Mouse (Mus musculus) G1E-ER4 (cell line): Measurements from ENCODE around the gene Ces1e. TPM values are rescaled to one million over a fixed set of nuclear protein-coding genes. Genes with fewer than 3 reads are reported as not detected.

Source experiments
- GATA1 ChIP-seq: IDR thresholded peaks from one replicate; pipeline ENCODE4 v1.8.0; 2012; ENCODE audit warnings: low read length, inconsistent platforms
- polyA plus RNA-seq: library from polyadenylated mRNA; stranded (reverse); fragments of >175 nt; gene quantifications from 2 replicates; pipeline ENCODE4 v1.2.3, GENCODE M21; 2012

Ces1e gene
- polyA plus RNA-seq, 1 experiment, result not detected

GRCm38 (mm10) chr8:93197685-93198525 lies 31.5 kb downstream of the Ces1e start, which contains the start of gene Ces1d:
Gene Ces1d (minus strand): TSS chr8:93197838.
- no peak for TF ChIP-seq GATA1

GRCm38 (mm10) chr8:93196436-93196835 lies 33.0 kb downstream of the Ces1e start:
- no peak for TF ChIP-seq GATA1

DNA sequence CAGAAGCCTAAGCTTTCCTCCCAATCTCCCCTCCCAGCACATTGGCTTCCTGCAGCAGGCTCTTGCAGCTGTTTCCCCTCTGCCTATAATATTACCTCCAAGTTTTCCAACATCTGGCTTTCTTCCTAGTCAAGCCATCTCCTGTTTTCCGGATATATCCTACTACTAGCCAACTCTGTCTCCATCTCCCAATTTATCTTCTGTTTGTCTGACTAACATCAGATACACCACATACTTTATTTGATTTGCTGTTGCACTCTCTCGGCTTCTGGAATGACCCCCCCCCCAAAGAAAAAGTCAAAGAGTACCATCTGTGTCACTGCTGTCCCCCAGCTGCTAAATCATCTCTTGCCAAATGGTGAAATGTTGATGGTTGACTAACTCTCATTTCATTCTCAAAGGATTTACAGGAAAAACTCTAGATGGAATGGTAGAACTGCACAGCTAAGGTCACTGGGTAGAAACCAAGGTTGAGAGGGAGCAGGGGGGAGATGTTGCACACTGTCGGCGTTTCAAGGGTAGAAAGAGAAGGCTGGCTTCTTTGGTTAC lies 48.8 kb downstream of the Ces1e start:
- no peak for TF ChIP-seq GATA1

GRCm38 (mm10) chr8:93176593-93176992 lies 52.8 kb downstream of the Ces1e start:
- no peak for TF ChIP-seq GATA1

- TF ChIP-seq GATA1, result no peak
These were observed 54.9 kb downstream of the Ces1e start for GRCm38 (mm10) chr8:93174554-93174953.

DNA sequence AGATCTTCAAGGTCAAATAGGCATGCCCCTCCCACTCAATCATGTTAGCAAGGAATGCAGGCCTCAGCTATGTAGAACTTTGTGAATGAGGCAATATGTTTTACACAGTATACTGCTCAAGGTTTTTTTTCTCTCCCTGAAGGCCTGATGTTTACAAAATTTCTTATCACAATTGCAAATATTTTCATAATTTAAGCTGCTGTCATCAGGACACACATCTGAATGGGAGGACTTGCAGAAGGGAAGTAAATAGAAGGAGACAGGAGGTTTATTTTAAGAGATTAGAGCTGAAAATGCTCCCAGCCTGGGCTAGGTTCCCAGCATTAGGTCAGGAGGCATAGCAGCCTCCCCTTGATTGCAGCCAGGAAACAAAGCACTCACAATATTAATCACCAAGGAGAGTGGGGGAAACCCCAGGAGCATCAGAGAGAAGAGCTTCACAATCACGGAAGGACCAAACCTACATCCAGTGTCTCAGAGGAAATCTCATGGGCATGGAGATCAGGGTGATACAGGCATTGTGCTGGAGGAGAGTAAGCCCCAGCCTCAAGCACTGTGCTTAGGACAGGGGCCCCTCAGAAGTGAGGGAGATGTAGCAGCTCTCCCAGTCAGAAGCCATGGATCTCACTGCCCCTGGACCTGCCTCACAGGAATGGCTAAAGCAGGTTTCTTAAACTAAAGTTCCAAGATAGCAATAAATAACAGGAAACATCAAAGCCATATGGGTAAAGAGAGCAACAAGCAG lies 57.4 kb downstream of the Ces1e start:
- no peak for TF ChIP-seq GATA1

GRCm38 (mm10) chr8:93163363-93163762 lies 66.1 kb downstream of the Ces1e start:
- TF ChIP-seq GATA1, result no peak

DNA sequence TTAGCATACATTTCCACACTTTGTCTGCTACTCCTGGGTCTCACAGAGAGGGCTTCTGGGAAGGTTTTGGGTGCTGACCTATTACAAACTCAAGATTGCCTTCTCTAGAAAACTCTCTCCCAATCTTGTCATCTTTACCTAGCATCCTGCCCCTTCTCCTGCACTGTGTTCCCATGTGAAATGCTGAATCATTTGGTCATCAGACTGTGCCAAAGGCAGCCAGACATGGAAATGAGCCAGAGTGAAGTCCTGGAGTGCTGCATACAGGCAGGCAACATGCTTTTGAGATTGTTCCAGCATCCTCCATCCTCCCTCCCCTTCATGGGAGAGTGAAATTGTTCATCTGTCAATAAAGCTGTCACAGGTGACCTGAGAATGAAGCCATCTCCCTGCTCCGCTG lies 78.0 kb downstream of the Ces1e start:
- no peak for TF ChIP-seq GATA1

Other genes starting within 250 kb of the Ces1e start
- gene Ces1a, start 181.4 kb downstream of the Ces1e start, polyA plus RNA-seq, result not detected in 2 replicates
- not detected in 2 replicates for gene Ces1b, start 149.6 kb downstream of the Ces1e start, polyA plus RNA-seq
- not detected in 2 replicates for gene Ces1c, start 98.3 kb downstream of the Ces1e start, polyA plus RNA-seq
- gene Ces1d, start 31.8 kb downstream of the Ces1e start, polyA plus RNA-seq, result not detected in 2 replicates
- not detected in 2 replicates for gene Ces1f, start 50.1 kb upstream of the Ces1e start, polyA plus RNA-seq
- not detected in 2 replicates for gene Ces1g, start 107.7 kb upstream of the Ces1e start, polyA plus RNA-seq
- gene Ces1h, start 150.1 kb upstream of the Ces1e start, polyA plus RNA-seq, result not detected in 2 replicates